Mouse (Mus musculus) layer of hippocampus, adult 9-10 months (tissue): ENCODE measurements around the gene Foxp1.

Experiments used
- DNase-seq: peaks from one replicate; pipeline ENCODE4 v3.0.0; 2022; ENCODE audit warnings: low spot score

The Foxp1 gene

DNA sequence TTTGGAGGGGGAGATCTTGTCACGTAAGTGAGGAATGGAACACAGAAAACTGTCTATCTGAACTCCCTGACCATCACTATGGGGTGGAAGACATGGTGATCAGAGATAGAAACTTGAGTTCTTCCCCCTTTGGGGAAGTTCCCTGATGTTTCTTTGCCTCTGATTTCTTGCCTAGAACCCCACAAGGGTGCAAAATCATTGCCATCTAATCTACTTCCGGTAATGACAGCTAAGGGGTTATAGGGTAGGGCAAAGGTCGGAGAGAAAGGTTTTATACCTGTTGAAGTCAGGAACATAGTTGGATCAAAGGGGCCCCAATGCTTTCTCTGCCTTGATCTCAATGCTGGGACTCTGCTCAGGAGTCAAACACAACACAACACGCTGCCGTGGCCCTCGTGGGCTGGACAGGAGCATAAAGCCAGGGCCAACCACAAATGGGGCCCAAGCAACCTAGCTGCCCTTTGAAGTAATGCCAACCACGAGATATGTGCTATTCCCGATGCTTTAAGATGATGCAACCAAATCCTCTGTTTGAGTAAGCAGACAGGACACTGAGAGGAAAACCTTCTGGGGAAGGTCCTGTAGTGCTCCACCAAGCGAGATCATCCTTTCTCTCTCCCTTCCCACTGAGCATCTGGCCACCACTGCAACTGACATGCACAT is 163.4 kb downstream of the Foxp1 start:
- DNase-seq, result no peak

DNA sequence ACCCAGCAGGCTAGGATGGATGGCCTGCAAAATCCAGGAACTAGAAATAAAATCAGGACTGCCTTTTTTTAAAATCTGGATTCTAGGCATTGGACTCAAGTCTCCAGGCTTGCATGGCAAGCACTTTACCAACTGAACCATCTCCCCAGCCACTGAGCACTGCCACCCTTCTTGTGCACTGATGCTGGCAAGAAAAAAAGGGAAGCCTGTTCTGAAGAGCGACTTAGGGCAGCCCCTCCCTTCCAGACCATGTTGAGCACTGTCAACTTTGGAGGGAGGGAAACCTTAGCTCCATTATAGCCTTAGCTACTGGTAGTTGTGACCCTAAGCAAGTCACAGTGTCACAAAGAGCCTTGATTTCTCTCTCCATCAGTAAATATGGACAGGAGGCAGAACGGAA is 164.6 kb downstream of the Foxp1 start:
- no peak for DNase-seq

DNA sequence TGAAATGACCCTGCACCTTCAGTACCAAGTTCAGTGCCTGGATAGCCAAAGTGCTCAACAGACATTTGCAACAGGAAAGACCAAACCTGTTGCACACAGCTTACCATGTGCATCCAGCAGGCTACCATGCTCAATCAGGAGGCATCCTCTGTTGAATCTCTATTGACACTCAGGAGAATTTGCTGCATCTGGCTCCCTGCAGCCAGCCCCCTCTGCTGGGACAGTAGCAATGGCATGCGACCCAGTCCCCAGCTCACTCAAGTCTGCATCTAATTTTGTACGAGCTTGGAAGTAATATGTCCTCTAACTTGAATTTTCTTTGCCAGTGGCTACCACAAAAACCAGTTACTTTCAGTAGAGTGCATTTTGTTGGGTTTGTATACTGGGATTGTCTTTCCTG is 168.2 kb downstream of the Foxp1 start:
- DNase-seq, result no peak

DNA sequence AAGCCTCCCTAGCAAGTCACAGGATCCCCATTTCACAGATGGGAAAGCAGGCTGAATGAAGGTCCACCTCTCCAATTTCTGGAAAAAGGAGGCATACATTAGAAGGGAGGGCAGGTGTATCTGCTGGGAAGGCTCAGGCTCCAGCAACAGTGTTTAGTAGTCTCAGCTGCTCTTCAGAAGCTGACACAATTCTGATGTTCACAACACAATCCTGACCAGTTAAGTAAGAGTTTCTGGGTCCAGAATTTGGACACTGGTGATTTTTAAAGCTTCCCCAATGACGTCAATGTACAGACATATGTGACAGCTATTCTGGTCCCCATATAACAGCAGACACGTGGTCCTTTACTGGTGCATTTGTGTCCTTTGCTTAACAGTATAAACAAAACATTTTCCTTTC is 169.1 kb downstream of the Foxp1 start:
- no peak for DNase-seq

DNA sequence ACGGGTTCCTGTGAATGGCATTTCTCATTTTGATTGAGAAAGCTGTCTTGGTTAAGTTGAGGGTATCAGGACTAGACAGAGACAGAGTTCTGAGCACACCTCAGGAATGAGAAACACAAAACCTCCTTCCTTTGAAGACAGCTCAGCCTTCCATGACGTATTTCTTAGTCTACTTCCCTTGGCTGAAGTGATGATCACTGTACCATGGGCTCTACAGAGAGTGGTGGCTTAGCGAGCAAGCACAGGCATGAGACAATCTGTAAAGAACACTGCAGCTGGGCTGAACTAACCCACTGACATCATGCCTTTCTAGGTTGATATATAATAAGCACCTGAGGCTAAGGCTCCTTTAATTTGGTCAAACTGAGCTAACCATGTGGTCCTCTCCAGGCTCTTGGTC is 172.0 kb downstream of the Foxp1 start:
- no peak for DNase-seq

DNA sequence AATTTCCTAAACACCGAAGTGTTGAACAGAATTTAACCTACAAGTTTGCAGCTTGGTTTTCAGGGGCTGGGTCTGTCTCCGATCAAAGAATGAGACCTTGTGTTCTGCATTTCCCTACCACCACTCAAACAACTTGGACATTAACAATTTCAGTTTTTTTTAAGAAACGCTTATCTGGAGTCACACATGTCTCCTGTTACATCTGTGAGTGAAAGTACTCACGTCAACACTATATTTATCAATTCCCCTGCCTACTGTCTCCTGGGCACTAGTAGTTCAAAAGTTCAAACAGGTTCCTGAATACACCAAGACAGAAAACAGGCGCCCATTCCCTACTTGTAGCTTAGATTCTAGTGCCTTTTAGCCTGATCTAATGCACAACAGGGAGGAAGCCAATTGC is 172.4 kb downstream of the Foxp1 start:
- no peak for DNase-seq

DNA sequence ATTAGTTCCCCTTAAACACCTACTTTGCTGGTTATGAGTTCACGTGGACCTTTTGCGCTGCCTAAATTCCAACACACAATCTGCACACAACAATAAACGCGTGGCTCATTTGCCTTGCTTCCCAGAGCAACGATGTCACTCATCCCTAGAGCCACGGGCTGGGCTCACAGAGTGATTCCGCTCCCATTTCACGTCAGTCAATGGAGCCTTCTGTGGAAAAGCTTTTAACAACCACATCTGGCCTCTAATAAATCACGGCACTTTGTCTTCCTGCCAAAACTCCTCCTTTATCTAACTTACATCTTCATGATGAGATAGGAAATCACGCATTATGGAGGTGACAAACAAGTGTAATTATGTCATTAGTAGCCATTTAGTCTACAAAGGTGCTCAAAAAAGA is 174.7 kb downstream of the Foxp1 start:
- no peak for DNase-seq

DNA sequence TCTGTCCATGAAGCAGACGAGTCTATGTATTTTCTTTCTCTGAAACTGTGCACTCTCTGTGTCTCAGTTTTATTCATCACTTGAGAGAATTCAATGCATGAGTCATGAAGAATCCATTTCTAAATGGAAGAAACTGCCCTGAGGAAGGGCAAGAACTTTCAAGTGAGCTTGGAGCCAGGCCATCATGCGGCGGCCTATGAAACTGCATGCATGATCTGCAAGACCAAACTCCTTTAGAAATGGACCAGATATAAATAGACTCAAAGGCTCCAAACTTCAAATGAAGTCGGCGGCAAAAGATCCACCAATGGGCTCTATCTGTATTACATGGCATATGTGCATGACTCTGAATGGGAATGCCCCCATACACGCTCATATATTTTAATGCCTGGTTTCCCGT is 177.6 kb downstream of the Foxp1 start:
- no peak for DNase-seq

DNA sequence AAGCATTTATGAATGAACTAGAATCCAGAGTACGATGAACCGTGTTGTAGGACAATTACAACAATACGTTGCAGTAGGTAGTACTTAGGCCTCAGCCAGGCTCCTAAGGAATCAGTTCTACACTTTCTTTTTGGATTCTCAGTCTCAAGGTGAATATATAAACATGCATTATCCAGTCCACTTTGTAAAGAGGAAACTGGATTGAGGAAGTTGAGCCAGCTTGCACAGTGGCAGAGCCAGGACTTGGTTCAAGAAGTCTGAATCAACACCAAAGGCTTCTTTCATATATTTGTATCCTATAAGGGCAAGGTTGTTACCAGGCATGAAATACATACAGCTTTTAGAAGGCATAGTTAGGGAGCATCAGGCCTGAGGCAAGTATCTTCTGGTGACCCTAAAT is 178.2 kb downstream of the Foxp1 start:
- no peak for DNase-seq

DNA sequence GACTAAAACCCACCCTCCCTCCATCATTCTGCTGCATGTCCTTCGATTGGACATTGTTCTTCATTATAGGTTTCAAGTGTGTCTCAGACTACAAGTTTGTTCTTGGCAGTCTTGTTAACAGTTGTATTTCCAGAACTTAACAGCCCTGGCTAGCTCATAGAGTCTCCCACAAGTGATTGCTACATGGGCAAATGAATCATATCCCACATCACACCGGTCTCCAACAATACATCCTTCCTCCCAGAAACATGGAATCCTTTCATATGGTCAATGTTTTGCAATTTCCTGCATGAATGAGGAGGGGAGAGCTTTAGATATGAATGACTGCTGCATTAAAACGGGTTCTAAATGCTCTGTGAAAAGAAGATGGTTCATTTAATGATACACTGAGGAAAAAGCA is 178.7 kb downstream of the Foxp1 start:
- no peak for DNase-seq

DNA sequence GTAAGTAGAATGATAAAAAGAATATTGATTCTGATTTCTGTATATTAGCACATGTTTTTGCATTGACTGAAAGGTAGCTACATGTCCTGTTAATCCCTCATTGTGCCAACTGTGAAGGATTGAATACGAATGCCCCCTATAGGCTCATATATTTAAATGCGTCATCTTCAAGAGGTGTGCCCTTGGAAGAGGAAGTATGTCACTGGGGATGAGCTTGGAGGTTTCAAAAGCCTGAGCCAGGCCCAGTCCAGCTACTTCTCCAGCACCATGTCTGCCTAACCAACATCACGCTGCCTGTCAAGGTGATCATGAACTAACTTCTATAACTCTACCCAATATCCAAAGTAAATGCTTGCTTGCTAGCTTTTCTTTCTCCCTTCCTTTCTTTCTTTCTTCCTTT is 180.1 kb downstream of the Foxp1 start:
- no peak for DNase-seq

DNA sequence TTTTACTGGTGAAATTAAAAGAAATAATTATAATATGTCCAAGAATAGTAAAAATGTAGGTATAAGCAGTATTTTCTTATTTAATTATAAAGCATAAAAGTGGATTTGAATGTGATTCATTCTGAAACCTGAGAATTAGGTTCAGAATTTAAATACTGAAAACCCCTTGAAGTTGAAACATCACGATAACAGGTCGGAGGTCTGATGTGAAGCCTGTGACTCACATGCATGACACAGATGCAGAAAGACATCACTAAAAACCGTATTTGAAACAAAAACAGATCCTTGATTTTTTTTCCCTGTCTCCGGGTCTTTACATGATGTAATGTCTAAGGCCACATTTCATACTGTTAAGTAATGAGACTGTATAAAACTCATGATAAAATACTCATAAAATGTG is 181.6 kb downstream of the Foxp1 start:
- no peak for DNase-seq

DNA sequence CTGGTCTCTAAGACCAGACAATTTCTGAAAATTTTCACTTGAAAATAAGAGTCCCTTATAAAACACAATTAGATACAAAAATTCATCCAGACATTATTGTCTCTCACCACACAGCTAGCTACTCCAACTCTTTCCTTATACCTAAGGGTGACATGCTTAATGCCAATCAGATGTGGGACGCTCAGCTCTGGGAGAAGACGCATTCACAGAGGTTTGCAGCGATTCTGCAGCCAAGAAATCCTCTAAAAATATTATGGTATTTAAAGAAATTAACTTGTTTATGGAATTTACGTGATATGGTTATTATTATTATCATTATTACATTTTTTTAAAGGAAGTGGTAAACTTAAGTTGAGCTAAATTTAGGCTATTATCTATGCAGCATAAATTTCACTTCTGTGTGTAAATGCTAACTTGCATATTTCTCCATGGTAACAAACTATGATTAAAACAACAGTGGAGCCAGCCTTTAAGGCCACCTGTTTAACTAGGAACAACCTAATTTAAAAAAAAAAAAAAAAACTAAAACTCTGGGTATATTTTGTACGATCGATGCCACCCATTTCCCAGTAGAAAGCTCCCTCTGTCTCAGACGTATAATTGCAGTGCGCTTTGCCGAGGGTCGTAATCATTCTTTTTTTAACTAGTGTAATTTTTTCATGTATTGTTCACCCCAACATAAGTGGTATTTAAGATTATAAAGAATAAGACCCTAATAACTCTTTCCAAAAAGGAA is 182.4 kb downstream of the Foxp1 start:
- DNase-seq, result no peak

DNA sequence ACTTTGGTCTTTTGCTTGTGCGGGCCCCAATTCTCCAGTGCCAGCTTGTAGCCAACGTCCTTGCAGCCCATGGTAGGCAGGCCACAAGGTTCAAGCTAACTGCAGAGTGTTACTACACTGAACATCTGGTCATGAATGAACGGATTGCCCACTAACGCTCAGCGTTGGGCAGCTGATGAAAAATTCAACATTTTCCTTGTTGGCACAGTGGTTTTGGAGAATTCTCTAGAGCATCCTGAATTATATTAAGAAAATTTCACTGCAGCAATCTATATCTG is 183.2 kb downstream of the Foxp1 start:
- no peak for DNase-seq

DNA sequence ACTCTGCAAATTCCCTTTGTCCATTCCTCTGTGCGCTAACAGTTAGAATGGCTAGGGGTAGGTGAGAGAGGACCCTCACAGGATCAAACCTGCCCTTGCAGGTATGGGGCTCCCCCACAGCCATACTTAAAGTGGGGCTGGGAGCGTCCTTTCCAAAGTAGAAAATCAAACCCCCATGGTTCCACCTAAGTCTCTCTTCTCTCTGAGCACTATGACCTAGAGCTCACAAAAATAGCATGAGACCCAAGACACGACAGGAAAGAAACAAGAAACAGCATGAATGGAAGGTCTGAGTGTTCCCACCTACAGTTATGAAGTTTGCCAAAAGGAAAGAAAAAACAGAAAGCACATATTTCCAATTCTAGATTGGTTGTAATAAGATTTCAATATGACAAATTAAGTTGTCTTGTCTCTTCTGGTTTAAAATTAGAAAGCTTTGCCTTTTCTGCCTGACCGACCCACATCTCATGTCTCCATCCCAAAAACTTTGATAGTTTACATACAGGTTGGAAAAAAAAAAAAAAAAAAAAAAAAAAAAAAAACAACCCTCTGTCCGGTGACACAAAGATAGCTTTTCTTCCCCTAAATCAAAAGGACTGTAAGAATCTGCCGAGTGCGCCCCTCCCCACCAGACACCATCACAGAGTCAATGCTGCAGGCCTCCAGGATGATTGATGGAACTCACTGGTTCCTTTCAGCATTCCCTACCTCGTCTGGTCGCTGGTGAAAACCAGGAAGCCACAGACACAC is 183.8 kb downstream of the Foxp1 start:
- DNase-seq, result no peak

DNA sequence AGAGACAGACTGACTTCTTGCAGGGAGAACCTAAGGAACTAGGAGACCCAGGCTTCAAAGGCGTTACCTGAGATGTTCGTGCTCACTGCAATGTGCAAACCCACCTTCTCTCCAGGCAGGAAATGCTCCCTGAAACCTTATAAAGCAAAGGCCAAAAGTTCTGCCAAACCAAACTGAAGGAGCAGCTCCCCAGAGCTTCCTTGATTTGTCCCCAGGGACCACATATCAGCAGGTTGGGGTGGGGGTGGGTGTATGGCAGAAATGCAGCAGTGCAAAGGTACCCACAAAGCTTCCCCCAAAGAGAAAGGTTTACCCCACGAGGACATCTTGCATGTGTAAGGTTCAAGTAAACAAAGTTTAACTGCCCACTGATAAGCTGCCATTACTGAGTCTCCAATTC is 184.3 kb downstream of the Foxp1 start:
- DNase-seq, result no peak

DNA sequence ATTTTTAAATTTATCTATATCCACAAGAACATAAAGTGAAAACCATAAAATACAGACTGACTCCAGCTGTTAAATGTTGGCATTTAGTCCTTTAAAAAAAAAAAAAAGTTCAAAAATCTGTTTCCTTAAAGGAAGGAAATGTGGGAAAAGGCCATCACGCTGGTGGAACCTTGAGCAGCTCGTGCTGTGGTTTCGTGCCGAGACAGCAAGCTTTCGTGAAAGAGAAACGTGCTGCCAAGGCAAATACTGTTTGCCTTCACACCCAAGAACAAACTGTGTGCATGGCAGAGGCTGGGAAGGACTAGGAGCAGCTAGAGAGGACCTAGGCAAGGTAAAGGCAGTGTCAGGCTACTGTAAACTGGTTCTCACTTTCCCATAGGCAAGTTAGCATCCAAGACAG is 184.9 kb downstream of the Foxp1 start:
- no peak for DNase-seq

DNA sequence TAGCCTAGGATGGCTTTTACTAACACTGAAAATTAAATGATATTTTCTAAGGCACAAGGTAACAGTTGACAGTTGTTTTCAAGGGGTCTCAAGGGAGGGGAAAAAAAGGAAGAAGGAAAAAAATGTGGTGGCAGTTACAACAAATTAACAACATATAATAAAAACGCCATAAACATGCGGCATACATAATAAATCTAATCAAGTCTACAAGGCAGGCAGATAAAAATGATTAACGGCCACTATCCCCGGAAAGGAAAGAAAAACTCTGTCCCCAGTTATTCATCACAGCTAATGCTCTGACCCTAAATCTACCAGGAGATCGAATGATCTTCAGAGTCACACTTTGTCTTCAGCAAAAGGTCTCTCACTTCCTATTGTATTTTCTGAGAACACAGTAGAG is 186.3 kb downstream of the Foxp1 start:
- DNase-seq, result no peak

DNA sequence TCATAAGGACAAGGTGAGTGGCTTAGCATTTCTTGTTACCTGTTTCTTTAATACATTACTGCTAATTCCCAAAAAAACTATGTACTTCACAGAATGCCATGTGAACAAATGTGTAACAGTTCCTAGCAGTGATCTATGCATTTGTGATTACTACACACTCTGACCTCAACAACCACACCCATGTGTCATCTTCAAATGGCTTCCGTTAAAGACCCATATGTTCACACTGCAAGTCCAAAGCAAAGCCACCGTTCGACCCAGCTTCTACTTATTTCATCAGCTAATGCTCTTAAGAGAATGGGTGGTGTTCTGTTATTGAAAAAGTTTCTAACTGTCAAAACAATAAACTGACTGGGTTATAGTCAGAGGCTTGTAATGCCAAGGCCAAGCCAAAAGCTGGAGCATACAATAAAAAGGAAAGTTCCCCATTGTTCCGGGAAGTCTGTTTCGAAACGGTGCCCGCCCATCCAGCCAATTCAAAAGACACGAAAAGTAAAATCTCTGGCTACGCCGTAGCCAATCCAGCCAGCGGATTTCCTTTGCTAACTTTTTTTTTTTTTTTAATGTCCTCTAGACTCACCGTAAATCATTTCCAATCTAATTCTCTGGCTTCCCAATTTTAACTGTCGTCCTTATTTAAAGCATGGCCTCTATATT is 187.2 kb downstream of the Foxp1 start:
- DNase-seq, result no peak

DNA sequence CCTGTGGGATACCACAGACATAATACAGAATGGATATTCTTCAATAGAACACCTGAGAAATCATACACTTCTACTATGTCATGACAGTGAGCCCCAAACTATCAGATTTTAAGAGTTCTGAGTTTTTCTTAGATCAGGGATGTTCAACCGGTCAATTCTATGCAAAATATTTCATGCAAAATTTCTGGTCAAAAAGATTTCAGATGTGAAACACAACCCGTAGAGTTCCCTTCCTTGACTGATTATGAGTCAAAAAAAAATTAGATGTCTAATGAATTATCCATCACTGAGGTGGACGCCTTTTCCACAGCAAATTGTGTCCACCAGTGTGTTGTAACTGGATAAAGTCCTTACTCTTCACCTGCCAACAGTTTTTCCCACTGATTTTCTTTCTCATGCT is 188.3 kb downstream of the Foxp1 start:
- DNase-seq, result no peak

DNA sequence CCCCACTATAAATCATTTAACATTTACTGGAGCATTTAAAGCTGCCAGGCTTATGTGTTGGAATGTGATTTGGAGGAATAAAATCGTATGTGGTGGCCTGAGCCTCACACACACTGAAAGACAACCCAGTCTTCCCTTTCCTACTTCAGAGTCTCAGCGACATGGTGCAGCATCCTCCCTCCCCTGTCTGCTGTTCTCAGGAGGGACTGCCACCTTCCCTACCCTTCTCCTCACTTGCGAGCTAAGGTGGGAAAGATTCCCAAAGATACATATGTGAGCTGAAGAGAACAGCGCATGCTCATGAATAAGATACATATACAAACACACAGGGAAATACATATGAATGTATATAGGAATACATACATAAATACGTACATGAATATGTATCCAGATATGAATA is 189.4 kb downstream of the Foxp1 start:
- DNase-seq, result no peak

DNA sequence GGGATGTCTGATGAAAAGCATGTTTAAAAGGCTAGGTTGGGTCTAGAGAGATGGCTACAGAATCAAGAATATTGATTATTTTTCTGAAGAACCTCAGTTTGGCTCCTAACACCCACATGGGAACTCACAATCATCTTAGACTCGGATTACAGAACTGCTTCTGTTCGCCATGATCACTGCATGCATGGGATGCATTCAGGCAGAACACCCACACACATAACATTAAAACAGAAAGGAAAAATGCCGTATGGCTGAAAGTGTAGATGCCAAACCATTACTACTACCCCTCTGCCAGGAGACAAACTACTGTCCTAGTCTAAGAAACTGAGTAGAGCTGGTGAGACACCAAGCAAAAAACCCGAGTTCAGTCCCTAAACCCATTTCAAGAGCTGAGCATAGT is 192.4 kb downstream of the Foxp1 start:
- DNase-seq, result no peak

DNA sequence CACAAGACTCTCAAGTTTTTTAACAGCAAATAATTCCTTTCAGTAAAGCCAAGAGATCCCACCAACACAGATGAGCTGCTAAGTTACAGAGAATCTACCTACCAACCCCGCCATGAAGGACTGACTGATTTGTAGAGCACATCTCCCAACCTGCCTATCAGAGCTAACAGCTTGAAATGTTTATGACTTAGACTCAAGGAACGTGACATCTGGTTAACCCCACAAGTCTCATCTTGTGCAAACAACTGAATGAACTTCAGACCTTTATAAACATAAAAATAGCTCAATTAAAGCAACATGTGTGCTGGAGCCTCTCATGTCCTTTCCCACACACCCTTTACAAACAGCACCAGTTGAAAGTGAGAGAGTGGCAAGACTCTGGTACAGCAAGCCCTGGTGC is 193.9 kb downstream of the Foxp1 start:
- no peak for DNase-seq
